Mouse (Mus musculus) heart, embryonic 13.5 days (tissue): ENCODE data around the gene Cdh3. TPM values are rescaled to one million over a fixed set of nuclear protein-coding genes. Genes with fewer than 3 reads are reported as not detected.

Experiments
- polyA plus RNA-seq: library from polyadenylated mRNA; unstranded; fragments of >200 nt; fragmentation: Nextera tagmentation; extraction: Ambion mirVana; gene quantifications from 2 replicates; pipeline ENCODE4 v1.2.1, GENCODE M21; 2015

The Cdh3 gene
- polyA plus RNA-seq, 1 experiment from 2014 or later: 32.0 TPM

Other genes starting within 250 kb of the Cdh3 start
- 1.6 and 2.0 TPM in 2 replicates for gene Smpd3, start 172.9 kb upstream of the Cdh3 start, polyA plus RNA-seq
- gene Zfp90, start 95.6 kb upstream of the Cdh3 start, polyA plus RNA-seq: 13.9 and 15.3 TPM in 2 replicates
- not detected in 2 replicates for gene 6030452D12Rik, start 10.4 kb upstream of the Cdh3 start, polyA plus RNA-seq
- gene Gm10073, start 62.6 kb downstream of the Cdh3 start, polyA plus RNA-seq: 6.0 and 11.9 TPM in 2 replicates
- 3.0 and 3.2 TPM in 2 replicates for gene Cdh1, start 92.5 kb downstream of the Cdh3 start, polyA plus RNA-seq
- gene Tango6, start 172.2 kb downstream of the Cdh3 start, polyA plus RNA-seq: 6.4 and 7.6 TPM in 2 replicates